Mouse (Mus musculus) kidney, adult 9 months (tissue): ENCODE data around the gene Gm49322.

Experiments used
- DNase-seq: peaks from one replicate; pipeline ENCODE4 v3.0.0; 2022

Gene Gm49322

DNA sequence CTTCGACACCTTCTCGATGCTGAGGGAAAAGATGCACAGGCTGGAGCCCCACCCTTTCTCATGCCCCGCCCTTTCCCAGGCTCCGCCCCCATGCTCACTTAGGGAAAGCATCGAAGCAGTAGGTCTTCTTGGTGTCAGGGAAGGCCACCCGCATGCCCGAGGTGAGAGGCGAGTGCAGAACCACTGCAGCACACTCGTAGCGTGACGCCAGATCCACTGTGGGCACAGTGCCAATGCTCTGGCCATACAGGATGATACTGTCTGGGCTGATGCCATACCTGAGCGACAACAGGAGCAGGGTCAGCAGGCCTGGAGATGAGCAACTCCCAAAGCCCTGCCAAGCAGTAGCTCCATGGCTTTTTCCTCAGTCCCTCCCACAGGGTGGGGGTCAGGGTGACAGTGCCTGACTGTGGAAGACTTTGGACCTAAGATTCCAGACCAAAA is 21.8 kb upstream of the Gm49322 start:
- peak; percentile 86 for DNase-seq

DNA sequence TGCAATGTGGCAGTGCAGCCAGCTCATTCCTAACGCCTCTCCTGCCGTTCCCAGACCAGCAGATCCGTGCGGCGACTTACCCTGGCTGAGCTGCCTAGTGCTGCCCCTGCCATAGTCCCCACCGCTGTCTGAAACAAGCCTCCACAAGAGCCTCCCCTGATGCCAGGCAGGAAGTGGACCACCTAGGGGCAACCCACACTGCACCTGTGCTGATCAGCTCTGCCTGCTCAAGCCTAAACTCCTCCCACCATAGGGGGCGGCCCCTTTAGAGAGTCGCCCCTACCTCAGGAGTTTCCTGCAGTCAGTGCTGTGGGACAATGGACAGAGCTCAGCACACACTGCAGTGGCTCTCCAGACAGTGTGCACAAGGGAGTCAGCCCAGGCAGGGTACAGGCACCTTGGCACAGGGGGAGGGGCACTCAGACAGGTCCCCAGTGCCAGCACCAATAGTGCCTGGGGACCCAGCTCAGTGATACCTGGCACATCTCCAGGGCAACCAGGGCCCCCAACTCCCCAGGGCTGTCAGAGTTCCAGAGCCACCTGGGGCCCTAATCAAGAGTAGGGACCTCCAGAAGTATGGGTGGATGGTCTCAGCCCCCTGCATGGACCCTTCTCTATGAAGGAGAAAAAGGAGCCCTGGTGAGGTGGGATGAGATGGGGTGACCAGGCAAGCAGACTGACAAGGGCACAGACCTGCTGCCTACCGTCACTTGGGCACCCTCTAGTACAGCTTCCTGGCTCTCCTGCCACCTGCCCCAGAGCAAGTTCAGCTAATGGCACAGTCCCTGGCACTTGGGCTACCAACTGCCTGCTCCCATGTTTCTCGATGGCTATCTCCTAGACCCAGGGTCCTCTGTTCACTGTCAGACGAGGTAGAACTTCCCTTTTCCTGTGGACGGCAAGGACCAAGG is 20.9 kb upstream of the Gm49322 start:
- no peak for DNase-seq

DNA sequence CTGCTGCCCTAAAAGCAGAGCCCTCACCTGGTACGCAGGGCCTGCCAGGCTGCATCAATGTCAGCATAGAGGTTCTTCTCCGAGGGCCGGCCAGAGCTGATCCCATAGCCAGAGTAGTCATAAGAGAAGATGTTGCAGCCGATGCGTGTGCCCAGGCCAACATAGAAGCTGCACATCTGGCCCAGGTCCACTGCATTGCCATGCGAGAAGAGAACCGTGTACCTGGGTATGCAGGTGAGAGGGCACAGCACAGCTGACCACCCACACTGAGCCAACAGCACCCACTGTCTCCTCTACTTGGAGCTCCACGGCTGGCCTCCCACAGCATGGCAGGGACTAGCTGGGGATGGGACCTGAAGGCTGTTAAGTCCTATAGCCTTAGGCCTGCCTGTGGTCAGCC is 20.2 kb upstream of the Gm49322 start:
- DNase-seq, result no peak

DNA sequence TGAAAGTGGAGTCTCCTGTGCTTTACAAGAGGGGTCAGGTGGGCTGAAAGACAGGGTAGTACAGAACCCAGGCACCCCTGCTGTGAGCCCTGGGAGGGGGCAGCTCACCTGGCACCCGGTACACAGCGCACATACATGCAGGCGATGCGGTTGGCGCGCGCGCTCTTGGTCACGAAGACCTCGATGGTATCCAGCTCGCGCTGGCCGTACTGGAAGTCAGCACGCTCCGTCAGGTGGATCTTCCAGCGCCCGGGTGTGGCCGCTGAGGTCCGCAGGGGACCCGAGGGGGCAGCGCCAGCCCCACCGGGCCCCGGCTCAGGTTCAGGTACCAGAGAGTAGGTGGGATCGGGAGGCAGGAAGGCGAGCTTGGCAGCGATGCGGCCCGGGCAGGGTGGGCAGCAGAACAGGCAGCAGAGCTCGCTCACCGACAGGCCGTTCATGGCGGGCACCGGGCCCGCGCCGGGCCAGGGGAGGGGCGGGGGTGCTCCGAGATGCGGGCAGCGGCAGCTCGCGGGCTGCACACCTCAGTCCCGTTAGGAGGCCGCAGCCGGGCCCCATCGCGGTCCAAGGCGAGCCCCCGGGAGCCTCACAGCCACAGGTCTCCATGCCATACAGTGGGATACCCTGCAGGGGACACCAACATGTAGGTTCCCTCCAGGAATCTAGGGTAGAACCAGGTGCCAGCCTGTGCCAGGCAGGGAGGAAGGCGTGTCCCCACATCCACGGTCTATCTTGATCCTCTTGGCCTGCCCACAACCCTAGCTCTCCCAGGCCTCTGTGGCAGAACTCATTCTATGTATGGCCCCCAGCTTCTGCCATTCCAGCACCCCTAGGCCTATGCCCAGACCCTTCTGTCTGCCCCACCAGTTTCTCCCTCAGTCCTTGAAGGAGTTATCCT is 19.2 kb upstream of the Gm49322 start:
- DNase-seq, result no peak

DNA sequence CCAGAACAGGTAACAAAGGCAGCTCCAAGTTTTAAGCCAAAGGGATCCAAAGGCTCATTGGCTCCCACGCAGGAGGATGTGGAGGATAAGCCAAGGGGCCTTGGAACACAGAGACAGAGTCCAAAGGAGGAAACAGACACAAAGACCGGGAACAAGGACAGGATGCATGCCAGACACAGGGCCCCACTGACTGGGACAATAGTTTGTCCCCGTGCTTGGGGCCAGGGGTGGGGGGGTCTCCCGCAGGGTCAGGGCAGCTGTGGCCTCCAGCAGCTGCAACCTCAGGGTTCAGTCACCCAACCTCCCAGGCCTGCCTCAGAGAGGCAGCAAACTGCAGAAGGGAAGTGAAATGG is 18.5 kb upstream of the Gm49322 start:
- DNase-seq, result peak; percentile 69

DNA sequence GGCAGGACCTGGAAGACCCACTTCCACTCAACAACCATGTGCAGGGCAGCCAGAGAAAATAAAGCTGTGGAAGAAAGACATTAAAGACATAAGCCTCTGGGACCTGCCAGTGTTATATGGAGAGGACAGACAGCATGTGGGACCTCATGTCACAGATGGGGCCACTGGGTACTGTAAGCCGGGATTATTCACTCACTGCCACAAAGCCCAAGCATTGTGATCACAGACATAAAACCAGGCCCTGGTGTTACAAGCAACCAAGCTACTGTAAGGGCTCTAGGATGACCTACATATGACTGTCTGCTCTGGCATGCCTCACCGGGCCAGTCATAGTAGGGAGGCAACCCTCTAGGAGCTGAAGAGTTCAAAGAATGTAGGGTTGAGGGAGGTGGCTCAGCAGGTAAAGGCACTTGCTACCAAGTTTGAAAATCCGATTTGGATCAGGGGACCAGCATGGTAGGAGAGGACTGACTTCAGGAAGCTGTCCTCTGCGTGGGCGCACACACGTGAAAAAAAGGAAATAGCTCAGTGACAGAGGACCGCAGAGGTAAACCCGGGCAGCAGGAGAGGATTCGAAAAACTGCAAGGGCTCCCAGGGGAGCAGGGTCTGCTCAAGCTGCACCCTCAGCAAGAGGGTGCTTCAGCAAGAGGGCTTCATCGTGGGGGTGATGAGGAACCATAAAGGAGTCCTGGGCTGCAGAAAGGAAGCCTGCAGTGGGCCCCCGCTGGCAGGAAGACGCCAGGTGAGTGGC is 16.5 kb upstream of the Gm49322 start:
- DNase-seq, result no peak

DNA sequence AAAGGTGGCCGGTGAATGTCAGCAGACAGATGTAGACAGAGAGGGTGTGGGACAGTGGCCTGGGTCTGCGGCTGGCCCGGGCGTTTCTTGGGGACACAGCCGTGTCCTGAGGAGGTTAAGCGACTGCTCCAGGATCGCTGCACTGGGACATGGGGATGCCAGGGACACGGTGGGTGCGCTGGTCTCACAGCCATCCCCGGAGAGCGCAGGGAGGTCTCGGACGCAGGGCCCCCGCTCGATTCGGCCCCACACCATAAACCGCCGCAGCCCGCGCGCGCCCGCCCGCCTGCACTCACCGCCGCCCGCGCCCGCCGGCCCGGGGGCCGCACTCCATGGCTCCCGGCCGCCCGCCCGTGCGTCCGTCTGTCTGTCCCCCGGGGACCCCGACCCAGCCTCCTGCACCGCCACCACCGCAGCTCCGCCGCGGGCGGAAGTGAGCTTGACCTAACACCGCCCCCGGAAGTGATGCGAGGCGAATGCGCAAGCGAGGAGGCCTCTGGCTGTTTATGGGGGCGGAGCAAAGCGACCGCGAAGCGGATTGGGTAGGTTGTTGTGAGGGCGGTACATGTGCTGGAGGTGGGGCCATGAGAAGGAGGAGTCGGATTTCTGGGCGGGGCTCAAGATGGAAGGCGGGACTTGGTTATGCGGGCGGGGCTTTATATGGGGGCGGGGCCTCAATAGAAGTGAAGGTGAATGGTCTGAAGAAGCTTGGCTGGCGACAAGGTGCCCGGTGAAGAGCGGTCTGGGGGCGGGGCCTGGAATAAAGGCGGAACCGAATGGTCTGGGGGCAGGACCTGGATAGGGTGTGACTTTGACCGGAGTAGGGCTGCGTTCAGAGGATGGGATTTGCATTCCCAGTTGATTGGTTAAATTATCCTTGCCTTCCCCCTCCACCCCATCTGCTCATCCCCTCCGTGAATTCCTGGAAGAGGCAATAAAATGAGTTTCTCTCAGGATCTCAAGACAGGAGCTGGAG is 15.7 kb upstream of the Gm49322 start, which contains the start of gene Abhd17a:
Abhd17a (minus strand) TSS at position 463 of the 976 bp plus-strand sequence.
- peak; percentile 98 for DNase-seq

DNA sequence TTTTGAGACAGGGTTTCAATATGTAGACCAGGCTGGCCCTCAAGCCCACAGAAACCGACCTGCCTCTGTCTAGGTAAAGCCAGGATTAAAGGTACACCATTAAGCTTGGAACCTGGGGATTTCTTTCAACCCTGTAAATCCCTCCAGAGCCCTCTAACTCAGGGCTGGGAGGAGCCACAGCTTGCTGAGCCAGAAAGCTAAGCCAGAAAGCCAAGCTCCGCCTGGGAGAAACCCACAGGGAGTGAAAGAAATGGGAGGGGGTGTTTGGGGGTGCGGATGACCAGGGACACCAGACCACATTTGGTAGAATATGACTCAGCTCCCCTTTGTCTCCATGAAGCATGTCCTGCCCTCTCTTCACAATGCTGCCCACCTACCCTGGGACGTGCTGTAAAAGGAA is 9.5 kb upstream of the Gm49322 start:
- DNase-seq, result no peak

DNA sequence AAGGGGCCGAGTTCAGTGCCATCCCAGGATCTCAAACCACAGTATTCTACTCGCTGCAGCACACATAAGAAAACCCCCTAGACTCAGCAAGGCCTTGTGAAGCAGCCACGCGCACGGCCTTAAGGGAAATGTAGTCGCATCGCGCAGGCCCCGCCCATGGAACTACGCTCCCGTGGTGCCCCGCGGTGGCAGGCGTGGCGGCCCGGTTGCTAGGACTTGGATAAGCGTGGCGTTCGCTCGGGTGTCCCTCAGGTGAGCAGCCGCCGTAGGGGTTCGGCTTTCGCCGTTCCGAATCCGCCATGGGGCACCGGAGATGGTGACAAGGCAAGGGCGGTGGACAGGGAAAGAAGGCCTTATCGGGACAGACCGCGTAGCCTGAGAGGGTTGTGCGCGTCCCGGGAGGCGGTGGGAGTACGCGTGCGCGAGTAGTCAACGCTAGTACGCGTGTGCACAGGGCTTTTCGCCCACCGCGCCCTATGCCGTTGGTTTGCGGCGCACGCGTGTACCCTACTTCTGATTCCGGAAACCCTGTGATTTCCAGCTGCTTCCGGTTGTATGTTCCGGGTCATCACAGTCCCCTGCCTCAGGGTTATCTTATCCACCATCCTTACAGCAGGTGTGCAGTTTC is 3.0 kb upstream of the Gm49322 start, which contains the start of the genes Scamp4 and Adat3:
Scamp4 (plus strand) TSS at position 175 of the 628 bp plus-strand sequence.
Adat3 (plus strand) TSS at position 183 of the 628 bp plus-strand sequence.
- DNase-seq, result peak; percentile 96

DNA sequence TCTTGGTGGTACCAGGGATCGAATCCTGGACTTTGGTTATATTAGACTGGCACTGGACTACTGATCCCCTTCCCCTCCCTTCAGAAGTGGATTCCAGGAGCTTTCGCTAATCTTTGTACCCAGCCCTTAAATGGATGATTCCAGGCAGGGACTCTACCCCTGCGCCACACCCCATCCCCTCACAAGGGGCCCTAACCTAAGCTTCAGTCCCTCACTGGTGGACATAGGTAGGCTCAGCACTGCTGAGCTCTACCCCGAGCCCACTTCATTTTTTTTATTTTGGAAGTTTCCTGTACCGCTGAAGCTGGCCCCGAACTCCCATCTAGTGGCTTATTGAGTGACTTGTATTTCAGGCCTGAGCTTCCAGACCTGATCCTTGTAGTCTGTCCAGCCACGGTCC is 2.5 kb upstream of the Gm49322 start:
- no peak for DNase-seq

DNA sequence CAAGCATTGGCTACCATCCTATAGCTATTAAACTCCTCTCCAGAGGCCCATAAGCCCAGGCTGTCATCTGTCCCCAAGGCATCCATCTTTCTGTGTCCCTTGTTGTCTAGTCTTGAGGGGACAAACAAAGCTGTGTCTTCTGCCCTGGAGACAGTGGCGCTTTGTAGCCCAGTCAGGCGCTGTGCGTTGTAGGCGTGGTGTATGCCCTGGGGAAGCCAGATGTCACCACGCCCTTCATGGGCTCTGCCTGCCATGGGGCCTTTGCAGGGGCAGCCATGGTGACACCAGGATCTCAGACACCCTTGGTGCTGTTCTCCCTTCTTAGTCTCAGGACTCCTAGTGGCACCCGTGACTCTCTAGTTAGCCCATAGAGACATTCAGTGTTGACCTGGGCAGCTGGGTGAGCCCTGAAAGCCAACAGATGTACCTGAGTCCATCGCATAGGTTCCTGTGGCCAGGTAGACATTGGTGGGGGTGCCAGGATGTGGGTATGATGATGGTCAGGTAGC is 1.8 kb upstream of the Gm49322 start:
- no peak for DNase-seq

DNA sequence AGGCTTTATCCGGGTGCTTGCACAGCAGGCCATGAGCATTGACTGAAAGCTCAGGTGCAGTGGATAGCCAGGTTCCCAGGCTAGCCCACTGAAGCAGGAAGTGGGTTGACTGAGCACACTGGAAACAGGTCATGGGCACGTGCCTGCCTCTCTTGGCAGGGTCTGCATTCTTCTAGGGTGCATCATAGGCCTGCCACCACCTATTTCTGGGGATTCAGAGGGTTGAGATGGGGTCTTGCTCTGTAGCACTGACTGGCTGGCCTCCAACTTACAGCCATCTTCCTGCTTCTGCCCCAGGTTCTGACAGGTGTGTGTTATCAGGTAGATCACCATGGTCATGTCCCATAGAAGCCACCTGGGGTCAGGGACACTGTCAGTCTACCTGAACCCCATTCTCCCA is 833 bp upstream of the Gm49322 start:
- DNase-seq, result no peak

DNA sequence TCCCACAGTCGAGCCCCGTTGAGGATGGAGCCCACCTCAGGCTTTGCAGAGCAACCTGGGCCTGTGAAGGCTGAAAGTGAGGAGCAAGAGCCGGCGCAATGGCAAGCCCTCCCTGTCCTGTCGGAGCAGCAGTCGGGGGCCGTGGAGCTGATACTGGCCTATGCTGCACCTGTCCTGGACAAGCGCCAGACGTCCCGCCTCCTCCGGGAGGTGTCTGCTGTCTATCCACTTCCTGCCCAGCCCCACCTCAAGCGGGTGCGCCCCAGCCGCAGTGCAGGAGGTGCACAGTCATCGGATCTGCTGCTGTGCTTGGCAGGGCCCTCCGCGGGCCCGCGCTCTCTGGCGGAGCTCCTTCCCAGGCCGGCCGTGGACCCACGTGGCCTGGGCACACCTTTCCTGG is 485 bp downstream of the Gm49322 start:
- no peak for DNase-seq

DNA sequence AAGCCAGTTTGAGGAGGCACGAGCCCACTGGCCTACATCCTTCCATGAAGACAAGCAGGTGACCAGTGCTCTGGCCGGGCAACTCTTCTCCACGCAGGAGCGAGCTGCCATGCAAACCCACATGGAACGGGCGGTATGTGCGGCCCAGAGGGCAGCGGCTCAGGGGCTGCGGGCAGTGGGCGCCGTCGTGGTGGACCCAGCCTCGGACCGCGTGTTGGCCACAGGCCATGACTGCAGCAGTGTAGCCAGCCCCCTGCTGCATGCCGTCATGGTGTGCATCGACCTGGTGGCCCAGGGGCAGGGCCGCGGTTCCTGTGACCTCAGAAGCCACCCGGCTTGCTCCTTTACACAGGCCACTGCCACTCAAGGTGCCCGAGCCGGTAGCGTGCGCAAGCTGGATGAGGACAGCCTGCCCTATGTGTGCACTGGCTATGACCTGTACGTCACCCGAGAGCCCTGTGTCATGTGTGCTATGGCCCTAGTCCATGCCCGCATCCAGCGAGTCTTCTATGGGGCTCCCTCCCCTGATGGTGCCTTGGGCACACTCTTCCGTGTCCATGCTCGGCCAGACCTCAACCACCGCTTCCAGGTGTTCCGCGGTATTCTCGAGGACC is 1.0 kb downstream of the Gm49322 start:
- no peak for DNase-seq

DNA sequence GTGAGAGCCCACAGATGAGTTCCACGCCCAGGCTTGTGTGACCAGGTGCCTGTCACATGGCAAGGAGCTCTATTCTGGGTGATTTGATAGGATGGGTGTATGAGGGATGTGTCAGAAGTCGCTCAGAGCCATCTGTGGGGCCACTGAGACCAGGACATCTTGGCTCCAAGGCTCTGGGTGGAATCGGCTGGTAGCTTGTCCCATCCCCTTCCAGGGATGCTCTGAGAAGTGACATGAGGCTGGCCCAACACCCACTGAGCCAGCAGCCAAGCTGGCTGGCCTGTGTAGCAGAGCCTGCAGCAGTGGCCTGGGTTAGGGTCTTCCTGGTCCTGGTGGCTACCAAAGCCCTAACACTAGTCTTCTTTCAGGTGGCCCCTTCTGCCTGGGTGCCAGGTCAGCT is 2.6 kb downstream of the Gm49322 start:
- no peak for DNase-seq

DNA sequence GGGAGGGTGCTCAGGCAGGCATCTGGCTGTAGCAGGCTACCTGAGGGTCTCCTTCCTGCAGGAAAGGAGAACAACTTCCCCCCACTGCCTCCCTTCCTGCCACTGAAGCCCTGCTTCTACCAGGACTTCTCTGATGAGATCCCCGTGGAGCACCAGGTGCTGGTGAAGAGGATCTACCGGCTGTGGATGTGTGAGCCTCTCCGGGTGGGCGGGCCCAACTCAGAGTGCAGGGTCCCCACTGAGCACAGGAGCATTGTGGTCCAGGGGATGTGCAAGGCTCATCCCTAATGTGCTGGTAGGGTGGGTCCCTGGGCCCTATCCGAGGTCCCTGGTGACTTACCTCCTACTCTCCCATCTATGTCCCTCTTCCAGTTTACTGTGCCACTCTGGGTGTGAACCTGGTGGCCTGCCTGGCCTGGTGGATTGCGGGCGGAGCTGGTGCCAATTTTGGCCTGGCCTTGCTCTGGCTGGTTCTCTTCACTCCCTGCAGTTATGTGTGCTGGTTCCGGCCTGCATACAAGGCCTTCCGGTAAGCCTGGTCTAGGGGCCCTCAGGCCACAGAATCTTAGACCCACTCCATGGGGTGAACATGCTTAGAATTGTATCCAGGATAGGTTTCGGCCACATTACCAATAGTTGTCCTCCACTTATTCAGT is 3.6 kb downstream of the Gm49322 start:
- no peak for DNase-seq

DNA sequence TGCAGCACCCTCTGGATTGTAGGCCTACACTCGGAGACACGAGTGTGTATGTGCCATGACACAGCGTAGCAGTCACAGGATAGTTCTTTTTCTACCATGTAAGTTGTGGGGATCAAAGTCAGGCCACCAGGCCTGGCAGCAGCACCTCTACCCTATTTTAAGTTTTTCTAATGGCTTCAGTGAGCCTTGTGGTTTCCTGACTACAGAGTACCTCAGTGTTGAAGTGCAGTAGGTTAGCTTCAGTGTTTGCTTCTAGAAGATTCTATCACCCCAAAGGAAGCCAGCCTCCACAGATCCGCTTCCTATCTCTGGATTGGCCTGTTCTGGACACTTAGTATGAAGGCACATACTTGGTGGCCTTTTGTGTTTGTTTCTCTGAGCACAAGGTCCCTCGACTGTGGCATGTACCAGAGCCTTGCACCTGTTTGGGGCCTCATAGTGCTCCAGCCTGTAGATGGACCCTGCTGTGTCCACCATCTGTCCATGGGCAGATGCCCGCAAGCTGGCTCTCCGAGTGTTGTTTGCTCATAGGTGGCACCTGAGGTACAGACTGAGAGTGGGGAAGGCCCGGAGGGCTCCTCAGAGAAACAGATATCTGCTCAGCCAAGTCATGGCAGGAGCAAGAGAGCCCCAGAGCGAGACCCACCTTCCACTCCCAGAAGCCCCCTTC is 4.4 kb downstream of the Gm49322 start:
- DNase-seq, result no peak

DNA sequence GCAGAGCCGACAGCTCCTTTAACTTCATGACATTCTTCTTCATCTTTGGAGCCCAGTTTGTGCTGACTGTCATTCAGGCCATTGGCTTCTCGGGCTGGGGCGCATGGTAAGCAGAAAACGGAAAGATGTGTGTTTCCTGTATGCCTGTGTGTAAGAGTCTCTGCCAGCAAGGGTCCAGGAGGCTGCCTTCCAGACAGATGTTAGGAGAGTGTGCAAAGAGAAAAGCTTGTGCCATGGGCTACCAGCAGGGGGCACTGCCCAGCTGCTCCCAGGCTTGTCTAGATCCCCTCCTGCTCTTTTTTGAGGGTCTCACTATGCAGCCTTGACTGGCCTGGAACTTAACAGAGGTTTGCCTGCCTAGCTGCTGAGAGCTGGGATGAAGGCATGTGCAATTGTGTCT is 5.2 kb downstream of the Gm49322 start:
- peak; percentile 70 for DNase-seq

DNA sequence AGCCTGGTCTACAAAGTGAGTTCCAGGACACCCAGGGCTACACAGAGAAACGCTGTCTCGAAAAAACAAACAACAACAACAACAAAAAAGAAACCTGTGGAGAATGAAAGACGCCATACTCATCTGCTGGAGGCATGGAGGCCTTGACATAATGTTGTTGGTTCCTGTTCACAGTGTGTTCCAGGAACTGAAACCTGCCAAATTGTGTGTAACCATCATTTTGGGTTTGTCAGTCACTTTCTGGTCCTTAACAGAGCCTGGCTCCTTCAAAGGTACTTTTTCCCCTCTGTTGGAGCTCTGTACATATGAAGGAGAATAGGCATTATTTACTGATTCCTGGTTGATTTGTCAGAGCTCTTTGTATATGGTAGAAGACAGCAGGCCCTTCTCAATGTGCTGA is 6.1 kb downstream of the Gm49322 start:
- DNase-seq, result no peak
